Mouse (Mus musculus) heart, embryonic 15.5 days (tissue): ENCODE results near the gene Cyp4f18. TPM values are rescaled to one million over a fixed set of nuclear protein-coding genes. Genes with fewer than 3 reads are reported as not detected.
A peak's percentile ranks its signal among the peaks of the same experiment; 100 is the strongest.

Source experiments
- ATAC-seq: fragments of 200-750 bp; cut with Nextera tagmentation; replicated peaks from 2 replicates; pipeline ENCODE4 v1.8.0; 2017; ENCODE audit warnings: low read depth, moderate TSS enrichment; ENCODE audit not compliant: insufficient number of reproducible peaks, insufficient read depth, low FRiP score
- H3K27ac ChIP-seq: fragments of 300-500 bp; sonication (generic); 2 replicates; pipeline ENCODE4 v1.5.1; 2015; ENCODE audit warnings: mild to moderate bottlenecking, inconsistent platforms
- H3K27me3 ChIP-seq: fragments of 300-500 bp; sonication (generic); 2 replicates; pipeline ENCODE4 v1.6.1; 2015; ENCODE audit warnings: inconsistent platforms
- H3K36me3 ChIP-seq: fragments of 300-500 bp; sonication (generic); 2 replicates; pipeline ENCODE4 v1.6.1; 2015; ENCODE audit warnings: mild to moderate bottlenecking, inconsistent platforms
- H3K4me1 ChIP-seq: fragments of 300-500 bp; sonication (generic); replicated peaks from 2 replicates; pipeline ENCODE4 v1.6.1; 2015; ENCODE audit warnings: inconsistent platforms
- H3K4me2 ChIP-seq: fragments of 300-500 bp; sonication (generic); 2 replicates; pipeline ENCODE4 v1.6.1; 2015; ENCODE audit warnings: inconsistent platforms, mild to moderate bottlenecking, moderate library complexity
- H3K4me3 ChIP-seq: fragments of 300-500 bp; sonication (generic); 2 replicates; pipeline ENCODE4 v1.5.1; 2015; ENCODE audit warnings: mild to moderate bottlenecking, inconsistent platforms
- H3K9ac ChIP-seq: fragments of 300-500 bp; sonication (generic); 2 replicates; pipeline ENCODE4 v1.6.1; 2015; ENCODE audit warnings: mild to moderate bottlenecking, inconsistent platforms
- H3K9me3 ChIP-seq: fragments of 300-500 bp; sonication (generic); replicated peaks from 2 replicates; pipeline ENCODE4 v1.6.1; 2016; ENCODE audit warnings: inconsistent platforms
- WGBS: fragments of 180-500 bp; shearing (Covaris S2); methylation state at CpG from one replicate; pipeline ENCODE4 v1.1.7; 2015; ENCODE audit warnings: mixed read lengths; 5-methylcytosine and 5-hydroxymethylcytosine counted together
- polyA plus RNA-seq: library from polyadenylated mRNA; unstranded; fragments of >200 nt; fragmentation: Nextera tagmentation; extraction: Ambion mirVana; gene quantifications from 2 replicates; pipeline ENCODE4 v1.2.1, GENCODE M21; 2015

The Cyp4f18 gene
- polyA plus RNA-seq, 1 experiment from 2014 or later = 1.1 TPM

- Histone ChIP-seq H3K27ac (no peak overlapping the region), H3K36me3 (peaks cover 7% of the 10 kb centered on the region; the same call in 1 of the 2 replicates), H3K9me3 (no peaks in the 10 kb centered on the region; the same call in 1 of the 2 replicates), H3K27me3 (0 out of 2 replicates have a peak, but pooled peaks cover under 1% of the 10 kb centered on the region), H3K4me2 (peak overlapping the region; percentile 68; the same call in 1 of the 2 replicates), H3K9ac (no peak overlapping the region), H3K4me1 (peaks cover 10% of the 10 kb centered on the region), H3K4me3 (peak overlapping the region; percentile 78; the same call in 1 of the 2 replicates)
- 82% methylated on average over 1 of the region's 1 CpGs for WGBS
- no peak for ATAC-seq
These were observed 56.9 kb downstream of the Cyp4f18 start for GRCm38 (mm10) chr8:71952489-71952888.

DNA sequence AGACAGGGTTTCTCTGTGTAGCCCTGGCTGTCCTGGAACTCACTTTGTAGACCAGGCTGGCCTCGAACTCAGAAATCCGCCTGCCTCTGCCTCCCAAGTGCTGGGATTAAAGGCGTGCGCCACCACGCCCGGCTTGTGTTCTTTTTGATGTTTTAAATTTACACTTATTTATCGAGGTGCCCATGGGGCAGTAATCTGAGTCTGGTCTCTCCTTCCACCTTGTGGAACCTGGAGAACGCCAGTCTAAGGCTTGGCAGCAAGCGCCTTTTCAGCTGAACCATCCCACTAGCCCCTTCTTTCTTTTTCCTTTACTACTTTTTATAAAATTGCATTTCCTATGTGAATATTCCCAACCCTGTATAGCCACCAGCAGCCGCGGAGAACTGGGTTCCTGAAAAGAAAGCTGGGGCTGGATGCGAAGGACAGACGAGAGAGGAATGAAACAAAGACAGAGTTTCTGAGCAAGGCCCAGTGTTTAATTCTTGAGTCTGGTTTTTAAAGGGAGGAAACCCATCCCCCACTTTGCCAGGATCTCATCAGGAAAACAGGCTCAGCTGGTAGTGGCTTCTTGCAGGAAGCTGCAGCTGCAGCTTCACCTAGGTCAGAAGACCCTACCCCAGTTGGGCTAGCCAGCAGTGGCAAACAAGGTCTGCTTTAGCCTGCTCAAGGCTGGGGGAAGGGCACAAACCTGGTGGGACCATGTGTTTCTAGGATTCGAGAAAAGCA, 57.8 kb downstream of the Cyp4f18 start:
- H3K4me3 ChIP-seq = peak overlapping the region; percentile 78
- peak overlapping the region; percentile 73 for H3K9ac ChIP-seq
- peaks cover 10% of the 10 kb centered on the region for H3K4me1 ChIP-seq
- 0 out of 2 replicates have a peak, but pooled peaks cover 3% of the 10 kb centered on the region for H3K27me3 ChIP-seq
- peak overlapping the region; percentile 68 for H3K4me2 ChIP-seq
- no peak for ATAC-seq
- whole genome bisulfite sequencing = 30% methylated on average over 14 of the region's 14 CpGs
- peaks cover 7% of the 10 kb centered on the region; the same call in 1 of the 2 replicates for H3K36me3 ChIP-seq
- H3K27ac ChIP-seq = 0 out of 2 replicates have a peak overlapping the region, but pooled peaks have one; percentile 9
- H3K9me3 ChIP-seq = no peaks in the 10 kb centered on the region; the same call in 1 of the 2 replicates

DNA sequence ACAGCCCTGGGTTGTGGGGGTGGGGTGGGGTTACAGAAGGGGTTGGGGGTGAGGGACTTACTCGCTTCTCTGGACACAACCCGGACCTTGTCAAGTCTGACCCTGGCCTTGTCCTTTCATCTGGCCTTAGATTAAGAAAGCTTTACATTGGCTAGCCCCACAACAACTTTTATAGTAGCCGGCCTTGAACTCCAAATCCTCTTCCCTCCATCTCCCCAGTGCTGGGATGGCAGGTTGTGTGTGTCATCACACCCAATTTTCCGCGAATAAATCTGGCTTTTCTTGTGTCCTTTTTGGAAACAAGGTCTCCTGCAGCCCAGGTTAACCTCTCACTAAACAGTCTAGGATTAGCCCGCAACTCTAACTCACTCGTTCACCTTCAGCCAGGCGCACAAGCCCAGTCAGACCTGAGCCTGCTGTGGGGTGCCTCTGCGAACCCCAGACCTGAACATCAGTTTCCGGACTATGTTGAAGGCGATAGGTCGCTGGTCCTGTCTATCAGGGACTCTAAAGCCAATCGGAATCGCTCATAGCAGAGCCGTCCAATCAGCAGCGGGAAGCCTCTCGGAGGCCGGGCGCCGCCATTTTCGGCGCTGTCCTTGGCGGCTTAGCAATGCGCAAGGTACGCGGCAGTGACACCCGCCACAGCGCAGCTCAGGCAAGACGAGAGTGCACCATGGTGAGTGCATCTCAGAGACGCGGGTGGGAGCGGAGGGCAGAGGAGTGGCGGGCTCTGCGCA, 58.8 kb downstream of the Cyp4f18 start, which contains the start of gene Zfp961:
TSS of gene Zfp961 (plus strand) at position 557 of the 740 bp plus-strand sequence.
- peak within 1 kb of the TSS; percentile 78 for H3K4me3 ChIP-seq
- peaks cover 7% of the 10 kb centered on the region; the same call in 1 of the 2 replicates for H3K36me3 ChIP-seq
- H3K27ac ChIP-seq = peak within 1 kb of the TSS; percentile 85
- H3K4me1 ChIP-seq = peaks cover 10% of the 10 kb centered on the region
- peak within 1 kb of the TSS; percentile 73 for H3K9ac ChIP-seq
- H3K4me2 ChIP-seq = peak within 1 kb of the TSS; percentile 68
- peak; percentile 100 for ATAC-seq
- H3K27me3 ChIP-seq = 0 out of 2 replicates have a peak, but pooled peaks cover 3% of the 10 kb centered on the region
- H3K9me3 ChIP-seq = no peaks in the 10 kb centered on the region; the same call in 1 of the 2 replicates
- WGBS = 3% methylated on average over 34 of the region's 34 CpGs

- Histone ChIP-seq H3K27ac (no peak overlapping the region), H3K36me3 (no peaks in the 10 kb centered on the region), H3K27me3 (0 out of 2 replicates have a peak, but pooled peaks cover 3% of the 10 kb centered on the region), H3K4me2 (no peak overlapping the region), H3K9ac (no peak overlapping the region), H3K9me3 (no peaks in the 10 kb centered on the region), H3K4me3 (no peak overlapping the region), H3K4me1 (peaks cover 10% of the 10 kb centered on the region)
- WGBS = 85% methylated on average over 5 of the region's 5 CpGs
- no peak for ATAC-seq
These were observed 60.8 kb downstream of the Cyp4f18 start for GRCm38 (mm10) chr8:71948624-71949023.

DNA sequence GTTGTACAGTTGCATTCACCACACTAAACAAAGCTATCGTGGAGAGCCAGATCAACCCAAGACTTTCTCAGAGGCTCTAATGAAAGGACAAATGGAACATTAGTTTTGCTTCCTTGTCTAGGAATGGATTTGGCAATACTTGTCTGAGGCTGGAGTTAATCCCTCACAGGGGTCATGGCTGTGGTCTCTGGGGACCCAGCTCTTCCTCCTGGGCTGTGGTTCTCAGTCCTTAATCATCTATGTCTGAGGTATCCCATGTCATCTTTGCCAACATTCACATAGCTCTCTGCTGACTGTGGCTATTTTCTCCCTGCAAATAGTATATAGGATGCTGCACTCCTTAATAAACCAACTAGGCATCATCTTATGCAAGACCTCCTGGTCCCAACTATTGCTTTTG, 67.7 kb downstream of the Cyp4f18 start:
- Histone ChIP-seq H3K4me1 (no peaks in the 10 kb centered on the region), H3K9ac (no peak overlapping the region), H3K9me3 (no peaks in the 10 kb centered on the region), H3K4me3 (no peak overlapping the region), H3K4me2 (no peak overlapping the region), H3K27ac (no peak overlapping the region), H3K27me3 (no peaks in the 10 kb centered on the region), H3K36me3 (no peaks in the 10 kb centered on the region)
- WGBS = 73% methylated on average over 1 of the region's 1 CpGs
- ATAC-seq = no peak

DNA sequence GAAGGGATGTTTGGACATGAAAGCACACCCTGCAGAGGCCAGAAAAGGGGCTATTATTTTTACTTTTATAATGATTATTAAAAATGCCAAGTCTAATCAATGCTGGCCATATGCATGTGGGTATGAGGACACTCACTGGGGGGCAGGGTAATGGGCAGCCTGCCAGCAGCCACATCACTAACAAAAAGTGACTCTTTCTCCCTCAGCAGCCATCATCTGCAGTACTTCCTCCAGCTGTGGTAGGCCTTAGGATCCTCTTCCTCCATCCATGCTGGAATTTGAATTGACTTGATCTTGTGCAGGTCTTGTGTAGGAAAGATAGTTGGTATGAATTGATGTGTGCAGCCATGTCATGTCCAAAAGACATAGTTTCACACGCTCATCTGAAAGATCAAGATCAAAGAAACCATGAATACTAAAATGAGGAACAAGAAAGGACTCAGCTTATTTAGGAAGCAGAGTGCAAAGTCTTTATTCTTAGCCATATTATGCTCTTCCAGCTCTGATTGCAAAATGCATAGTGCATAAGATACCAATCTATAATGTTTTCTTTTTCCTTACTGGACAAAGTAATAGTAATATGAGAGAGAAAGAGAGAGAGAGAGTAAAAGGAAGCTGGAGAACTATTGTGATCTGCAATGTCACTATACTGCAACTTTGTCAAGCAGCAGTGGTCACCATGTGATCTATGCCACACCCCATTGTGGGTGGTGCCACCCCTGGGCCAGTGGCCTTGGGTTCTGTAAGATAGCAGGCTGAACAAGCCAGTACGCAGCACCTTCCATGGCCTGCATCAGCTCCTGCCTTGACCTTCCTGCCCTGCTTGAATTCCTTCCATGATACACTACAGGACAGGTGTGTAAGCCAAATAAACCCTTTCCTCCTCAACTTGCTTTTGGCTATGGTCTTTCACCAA, 68.9 kb downstream of the Cyp4f18 start:
- no peaks in the 10 kb centered on the region for H3K9me3 ChIP-seq
- H3K36me3 ChIP-seq = no peaks in the 10 kb centered on the region
- no peak overlapping the region for H3K9ac ChIP-seq
- 75% methylated on average over 2 of the region's 2 CpGs for WGBS
- no peak overlapping the region for H3K4me2 ChIP-seq
- no peaks in the 10 kb centered on the region for H3K27me3 ChIP-seq
- H3K4me3 ChIP-seq = no peak overlapping the region
- H3K27ac ChIP-seq = no peak overlapping the region
- no peak for ATAC-seq
- no peaks in the 10 kb centered on the region for H3K4me1 ChIP-seq

Other genes with a start within 250 kb of the Cyp4f18 start
- 3.7 and 5.7 TPM in 2 replicates for gene Zfp709, start 127.6 kb downstream of the Cyp4f18 start, polyA plus RNA-seq
- gene Zfp882, start 101.0 kb downstream of the Cyp4f18 start, polyA plus RNA-seq = 2.2 and 2.7 TPM in 2 replicates
- gene Zfp617, start 101.0 kb downstream of the Cyp4f18 start, polyA plus RNA-seq = 22.3 and 23.3 TPM in 2 replicates
- gene Zfp961, start 58.6 kb downstream of the Cyp4f18 start, polyA plus RNA-seq = 9.6 and 12.6 TPM in 2 replicates
- not detected in 2 replicates for gene Olfr372, start 31.6 kb upstream of the Cyp4f18 start, polyA plus RNA-seq
- gene Olfr373, start 73.6 kb upstream of the Cyp4f18 start, polyA plus RNA-seq = not detected in 2 replicates
- not detected in 2 replicates for gene Olfr374, start 97.4 kb upstream of the Cyp4f18 start, polyA plus RNA-seq
- gene Tpm4, start 125.3 kb upstream of the Cyp4f18 start, polyA plus RNA-seq = 330 and 373 TPM in 2 replicates
- gene Rab8a, start 151.6 kb upstream of the Cyp4f18 start, polyA plus RNA-seq = 68.4 and 77.8 TPM in 2 replicates
- 0.20 and 0.27 TPM in 2 replicates for gene Hsh2d, start 180.0 kb upstream of the Cyp4f18 start, polyA plus RNA-seq
- not detected in 2 replicates for gene Cib3, start 203.2 kb upstream of the Cyp4f18 start, polyA plus RNA-seq
- not detected in 2 replicates for gene Gm11034, start 204.0 kb upstream of the Cyp4f18 start, polyA plus RNA-seq
- gene Fam32a, start 210.1 kb upstream of the Cyp4f18 start, polyA plus RNA-seq = 41.0 and 45.6 TPM in 2 replicates
- gene Ap1m1, start 230.4 kb upstream of the Cyp4f18 start, polyA plus RNA-seq = 96.3 and 113 TPM in 2 replicates